Mouse (Mus musculus): ENCODE results near the gene Clk2. TPM values are rescaled to one million over a fixed set of nuclear protein-coding genes. Genes with fewer than 3 reads are reported as not detected.

Clk2 gene
- 79.4 and 82.9 TPM in 2 replicates for polyA plus RNA-seq (2011; ENCODE audit: insufficient read depth, insufficient read length, low read depth, missing spikeins)

GRCm38 (mm10) chr3:89164506-89165267 lies at the start of gene Clk2:
Clk2 (plus strand) TSS chr3:89164795.
- no peaks in the 10 kb centered on the region for H3K9me3 ChIP-seq (replicated peaks; ENCODE audit: control insufficient read depth, insufficient read depth, low read length, poor library complexity, severe bottlenecking)
- peak within 1 kb of the TSS; percentile 98 for H3K9ac ChIP-seq (ENCODE audit: low read depth, poor library complexity, severe bottlenecking)
- TF ChIP-seq EP300 (IDR thresholded peaks at IDR 0.05; ENCODE audit: insufficient read depth, low read depth, low read length) (no peak), POLR2A (IDR thresholded peaks at IDR 0.05; ENCODE audit: insufficient read depth, low read length) (peak; percentile 85), CTCF (IDR thresholded peaks at IDR 0.05; ENCODE audit: low read depth, low read length) (no peak)
- H3K27ac ChIP-seq (ENCODE audit: insufficient read depth, low read length): peak within 1 kb of the TSS; percentile 88
- H3K4me1 ChIP-seq (ENCODE audit: control insufficient read depth, insufficient read depth, low read length): no peaks in the 10 kb centered on the region
- peaks cover 30% of the 10 kb centered on the region for H3K36me3 ChIP-seq (ENCODE audit: control insufficient read depth, insufficient read depth, low read length, poor library complexity, severe bottlenecking)
- no peaks in the 10 kb centered on the region for H3K27me3 ChIP-seq (ENCODE audit: control insufficient read depth, insufficient read depth, low read length, poor library complexity, severe bottlenecking)
- peak within 1 kb of the TSS; percentile 99 for H3K4me3 ChIP-seq (ENCODE audit: low read depth, low read length)

DNA sequence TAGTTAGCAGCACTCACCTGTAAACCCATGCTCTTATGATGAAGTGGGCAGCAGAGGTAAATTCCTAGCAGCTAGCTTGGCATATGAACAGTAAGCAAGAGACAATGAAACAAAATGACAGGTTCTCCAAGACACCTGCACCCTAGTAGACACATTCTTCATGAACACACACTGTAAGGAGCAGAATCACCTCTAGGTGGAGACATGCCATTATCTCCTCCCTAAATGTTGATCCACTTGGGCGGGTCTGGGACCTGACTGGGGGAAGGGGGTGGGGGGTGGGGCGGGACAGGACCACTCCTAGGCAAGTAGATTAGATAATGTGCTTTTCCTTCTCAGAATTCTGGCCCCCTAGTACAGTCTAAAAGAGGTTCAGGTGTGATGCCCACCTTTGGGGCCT lies 49.1 kb upstream of the Clk2 start:
- Histone ChIP-seq H3K9me3 (replicated peaks; ENCODE audit: control insufficient read depth, insufficient read depth, low read length, poor library complexity, severe bottlenecking) (no peaks in the 10 kb centered on the region), H3K4me1 (ENCODE audit: control insufficient read depth, insufficient read depth, low read length) (no peaks in the 10 kb centered on the region), H3K9ac (ENCODE audit: low read depth, poor library complexity, severe bottlenecking) (no peak overlapping the region), H3K4me3 (ENCODE audit: low read depth, low read length) (no peak overlapping the region), H3K27ac (ENCODE audit: insufficient read depth, low read length) (no peak overlapping the region), H3K27me3 (ENCODE audit: control insufficient read depth, insufficient read depth, low read length, poor library complexity, severe bottlenecking) (no peaks in the 10 kb centered on the region), H3K36me3 (ENCODE audit: control insufficient read depth, insufficient read depth, low read length, poor library complexity, severe bottlenecking) (no peaks in the 10 kb centered on the region)
- TF ChIP-seq CTCF (IDR thresholded peaks at IDR 0.05; ENCODE audit: low read depth, low read length): peak; percentile 25
- TF ChIP-seq EP300 (IDR thresholded peaks at IDR 0.05; ENCODE audit: insufficient read depth, low read depth, low read length): no peak

- H3K9me3 ChIP-seq (replicated peaks; ENCODE audit: control insufficient read depth, insufficient read depth, low read length, poor library complexity, severe bottlenecking): no peaks in the 10 kb centered on the region
- H3K4me3 ChIP-seq (ENCODE audit: low read depth, low read length): no peak overlapping the region
- H3K4me1 ChIP-seq (ENCODE audit: control insufficient read depth, insufficient read depth, low read length): no peaks in the 10 kb centered on the region
- H3K27me3 ChIP-seq (ENCODE audit: control insufficient read depth, insufficient read depth, low read length, poor library complexity, severe bottlenecking): no peaks in the 10 kb centered on the region
- H3K36me3 ChIP-seq (ENCODE audit: control insufficient read depth, insufficient read depth, low read length, poor library complexity, severe bottlenecking): no peaks in the 10 kb centered on the region
- H3K27ac ChIP-seq (ENCODE audit: insufficient read depth, low read length): no peak overlapping the region
- TF ChIP-seq EP300 (IDR thresholded peaks at IDR 0.05; ENCODE audit: insufficient read depth, low read depth, low read length) (no peak), CTCF (IDR thresholded peaks at IDR 0.05; ENCODE audit: low read depth, low read length) (no peak), POLR2A (IDR thresholded peaks at IDR 0.05; ENCODE audit: insufficient read depth, low read length) (no peak)
- H3K9ac ChIP-seq (ENCODE audit: low read depth, poor library complexity, severe bottlenecking): no peak overlapping the region
These were observed 41.3 kb upstream of the Clk2 start for GRCm38 (mm10) chr3:89123313-89123712.

DNA sequence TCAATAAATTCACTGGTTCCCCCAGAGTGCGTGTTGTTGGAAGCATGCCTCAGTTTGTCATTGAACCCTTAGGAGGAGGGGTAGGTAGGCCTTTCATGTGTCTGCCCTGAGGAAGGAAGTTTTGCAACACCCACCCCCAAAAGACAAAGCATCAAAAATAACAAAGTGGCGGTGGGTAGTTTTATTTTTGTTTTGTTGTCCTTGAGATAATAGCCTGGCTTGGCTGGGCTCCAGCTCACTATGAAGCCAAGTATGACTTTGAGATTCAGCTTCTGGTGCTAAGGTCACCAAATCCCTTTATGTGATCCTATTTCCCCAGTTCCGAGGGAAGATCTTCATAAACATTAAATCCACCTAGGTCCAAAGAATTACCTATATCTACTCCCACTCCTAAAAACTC lies 40.4 kb upstream of the Clk2 start:
- TF ChIP-seq POLR2A (IDR thresholded peaks at IDR 0.05; ENCODE audit: insufficient read depth, low read length): no peak
- TF ChIP-seq EP300 (IDR thresholded peaks at IDR 0.05; ENCODE audit: insufficient read depth, low read depth, low read length): no peak
- no peak for TF ChIP-seq CTCF (IDR thresholded peaks at IDR 0.05; ENCODE audit: low read depth, low read length)
- H3K27ac ChIP-seq (ENCODE audit: insufficient read depth, low read length): no peak overlapping the region

GRCm38 (mm10) chr3:89125981-89126380 lies 38.6 kb upstream of the Clk2 start:
- H3K4me1 ChIP-seq (ENCODE audit: control insufficient read depth, insufficient read depth, low read length): no peaks in the 10 kb centered on the region
- no peaks in the 10 kb centered on the region for H3K9me3 ChIP-seq (replicated peaks; ENCODE audit: control insufficient read depth, insufficient read depth, low read length, poor library complexity, severe bottlenecking)
- no peak overlapping the region for H3K4me3 ChIP-seq (ENCODE audit: low read depth, low read length)
- no peaks in the 10 kb centered on the region for H3K36me3 ChIP-seq (ENCODE audit: control insufficient read depth, insufficient read depth, low read length, poor library complexity, severe bottlenecking)
- no peak overlapping the region for H3K27ac ChIP-seq (ENCODE audit: insufficient read depth, low read length)
- no peaks in the 10 kb centered on the region for H3K27me3 ChIP-seq (ENCODE audit: control insufficient read depth, insufficient read depth, low read length, poor library complexity, severe bottlenecking)
- TF ChIP-seq EP300 (IDR thresholded peaks at IDR 0.05; ENCODE audit: insufficient read depth, low read depth, low read length): no peak
- TF ChIP-seq POLR2A (IDR thresholded peaks at IDR 0.05; ENCODE audit: insufficient read depth, low read length): no peak
- TF ChIP-seq CTCF (IDR thresholded peaks at IDR 0.05; ENCODE audit: low read depth, low read length): no peak
- H3K9ac ChIP-seq (ENCODE audit: low read depth, poor library complexity, severe bottlenecking): no peak overlapping the region

More for the DNA sequence above, 40.4 kb upstream of the Clk2 start:
- Histone ChIP-seq H3K9me3 (replicated peaks; ENCODE audit: control insufficient read depth, insufficient read depth, low read length, poor library complexity, severe bottlenecking) (no peaks in the 10 kb centered on the region), H3K36me3 (ENCODE audit: control insufficient read depth, insufficient read depth, low read length, poor library complexity, severe bottlenecking) (no peaks in the 10 kb centered on the region), H3K4me3 (ENCODE audit: low read depth, low read length) (no peak overlapping the region), H3K27me3 (ENCODE audit: control insufficient read depth, insufficient read depth, low read length, poor library complexity, severe bottlenecking) (no peaks in the 10 kb centered on the region), H3K9ac (ENCODE audit: low read depth, poor library complexity, severe bottlenecking) (no peak overlapping the region), H3K4me1 (ENCODE audit: control insufficient read depth, insufficient read depth, low read length) (no peaks in the 10 kb centered on the region)

DNA sequence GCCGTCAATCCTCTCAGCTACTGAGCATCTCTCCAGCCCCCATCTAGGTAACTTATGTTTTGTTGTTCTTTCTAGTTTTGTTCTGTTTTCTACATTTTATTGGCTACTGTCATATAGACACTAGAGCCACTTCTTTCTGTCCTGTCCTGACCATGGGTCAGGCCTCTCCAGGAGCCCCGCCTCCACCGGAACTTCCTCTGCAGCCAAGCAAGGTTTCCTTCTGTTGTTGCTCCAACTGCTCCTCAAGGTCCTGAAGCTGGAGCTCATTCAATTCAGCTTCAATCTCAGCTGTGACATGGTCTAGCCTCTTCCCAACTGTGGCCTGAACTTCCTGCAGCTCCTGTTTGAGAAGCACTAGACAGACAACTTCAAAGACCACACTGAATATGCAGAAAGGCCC lies 34.7 kb upstream of the Clk2 start:
- H3K9me3 ChIP-seq (replicated peaks; ENCODE audit: control insufficient read depth, insufficient read depth, low read length, poor library complexity, severe bottlenecking): no peaks in the 10 kb centered on the region
- no peaks in the 10 kb centered on the region for H3K4me1 ChIP-seq (ENCODE audit: control insufficient read depth, insufficient read depth, low read length)

More for the DNA sequence above, 34.7 kb upstream of the Clk2 start:
- no peak for TF ChIP-seq POLR2A (IDR thresholded peaks at IDR 0.05; ENCODE audit: insufficient read depth, low read length)
- TF ChIP-seq CTCF (IDR thresholded peaks at IDR 0.05; ENCODE audit: low read depth, low read length): no peak
- TF ChIP-seq EP300 (IDR thresholded peaks at IDR 0.05; ENCODE audit: insufficient read depth, low read depth, low read length): no peak
- Histone ChIP-seq H3K36me3 (ENCODE audit: control insufficient read depth, insufficient read depth, low read length, poor library complexity, severe bottlenecking) (no peaks in the 10 kb centered on the region), H3K4me3 (ENCODE audit: low read depth, low read length) (no peak overlapping the region), H3K27ac (ENCODE audit: insufficient read depth, low read length) (no peak overlapping the region), H3K27me3 (ENCODE audit: control insufficient read depth, insufficient read depth, low read length, poor library complexity, severe bottlenecking) (no peaks in the 10 kb centered on the region), H3K9ac (ENCODE audit: low read depth, poor library complexity, severe bottlenecking) (no peak overlapping the region)

Measured in ES-Bruce4 (cell line).